Mouse (Mus musculus) heart, postnatal 14 days (tissue): ENCODE data around the gene Psmd9. TPM values are rescaled to one million over a fixed set of nuclear protein-coding genes. Genes with fewer than 3 reads are reported as not detected.

Experiments
- DNase-seq, 2 experiments: peaks; one replicate each; pipeline ENCODE4 v3.0.0; 2021 to 2022
- intact Hi-C: fragments of 180-260 bp; cut with DNase I; formaldehyde crosslinking; loops from one replicate; pipeline ENCODE4 v1.15.1; 2025
- total RNA-seq, 2 experiments: library from RNA; stranded (reverse); gene quantifications; 2 replicates each; pipeline ENCODE4 v1.2.3; 2021

The Psmd9 gene
- total RNA-seq, 2 experiments from 2014 or later, result 17.8 to 18.0 TPM

DNA sequence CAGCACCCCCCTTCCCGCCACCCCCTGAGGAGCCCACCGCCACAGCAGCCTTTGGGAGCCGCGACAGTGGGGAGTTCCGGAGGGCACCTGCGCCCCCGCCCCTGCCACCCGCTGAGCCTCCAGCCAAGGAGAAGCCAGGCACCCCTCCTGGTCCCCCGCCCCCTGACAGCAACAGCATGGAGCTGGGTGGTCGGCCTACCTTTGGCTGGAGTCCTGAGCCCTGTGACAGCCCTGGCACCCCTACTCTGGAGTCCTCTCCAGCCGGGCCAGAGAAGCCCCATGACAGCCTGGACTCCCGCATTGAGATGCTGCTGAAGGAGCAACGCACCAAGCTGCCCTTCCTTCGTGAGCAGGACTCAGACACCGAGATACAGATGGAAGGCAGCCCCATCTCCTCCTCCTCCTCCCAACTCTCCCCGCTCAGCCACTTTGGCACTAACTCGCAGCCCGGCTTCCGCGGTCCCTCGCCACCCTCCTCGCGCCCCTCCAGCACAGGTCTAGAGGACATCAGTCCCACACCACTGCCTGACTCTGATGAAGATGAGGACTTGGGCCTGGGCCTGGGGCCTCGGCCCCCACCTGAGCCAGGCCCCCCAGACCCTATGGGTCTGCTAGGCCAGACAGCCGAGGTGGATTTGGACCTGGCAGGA lies 21.0 kb upstream of the Psmd9 start:
- intact Hi-C loops, result loop anchor here (2.0 kb wide), 1 partner anchor 31 kb away; no protein-coding TSS in a partner anchor
- DNase-seq, result no peak

DNA sequence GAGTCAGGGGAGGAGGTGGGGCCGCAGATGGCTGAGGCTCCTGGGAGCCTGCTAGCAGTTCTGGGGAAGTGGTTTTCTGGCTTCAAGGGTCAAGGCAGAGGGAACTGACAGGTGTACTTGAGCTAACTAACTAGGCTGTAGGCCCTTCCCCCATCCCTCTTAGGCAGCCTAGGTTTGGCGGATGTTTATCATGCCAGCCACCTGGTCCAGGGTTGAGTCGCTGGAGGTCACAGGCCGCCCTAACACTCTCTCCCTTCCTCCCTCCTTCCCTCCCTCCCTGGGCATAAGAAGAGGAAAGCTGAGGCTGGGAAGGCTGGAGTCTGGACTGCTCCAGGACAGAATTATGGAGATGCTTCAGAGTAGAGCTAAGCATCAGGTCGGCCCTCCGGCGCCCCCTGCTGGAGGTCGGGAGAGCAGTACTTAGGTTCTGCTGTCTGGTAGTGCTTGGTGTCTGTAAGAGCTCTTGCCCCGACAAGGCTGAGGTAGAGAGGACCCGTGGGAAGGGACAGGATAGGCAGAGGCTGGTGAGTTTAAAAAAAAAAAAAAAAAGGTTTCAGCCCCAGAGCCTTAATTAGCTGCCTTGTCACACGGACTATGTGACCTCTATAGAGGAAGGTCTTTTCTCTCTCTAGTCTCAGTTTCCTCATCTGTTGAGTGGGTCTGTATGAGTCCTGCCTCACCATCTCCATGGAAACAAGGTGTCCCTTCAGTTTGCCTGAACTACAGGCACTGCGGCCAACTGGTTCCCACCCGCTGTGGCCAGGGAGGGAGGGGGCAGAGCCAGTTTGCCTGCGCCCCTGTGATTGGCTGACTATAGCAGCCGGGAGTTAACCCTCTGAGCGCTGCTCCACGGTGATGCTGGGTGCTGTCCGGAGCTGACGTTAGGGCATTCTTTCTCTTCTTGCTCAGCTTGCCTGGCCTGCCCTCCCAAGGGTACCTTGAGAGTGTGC lies 19.5 kb upstream of the Psmd9 start:
- DNase-seq, result peak; percentile 93 to 96
- intact Hi-C loops, result loop anchor here (1.0 to 2.0 kb wide), 2 partner anchors 16 to 33 kb away; no protein-coding TSS in a partner anchor

DNA sequence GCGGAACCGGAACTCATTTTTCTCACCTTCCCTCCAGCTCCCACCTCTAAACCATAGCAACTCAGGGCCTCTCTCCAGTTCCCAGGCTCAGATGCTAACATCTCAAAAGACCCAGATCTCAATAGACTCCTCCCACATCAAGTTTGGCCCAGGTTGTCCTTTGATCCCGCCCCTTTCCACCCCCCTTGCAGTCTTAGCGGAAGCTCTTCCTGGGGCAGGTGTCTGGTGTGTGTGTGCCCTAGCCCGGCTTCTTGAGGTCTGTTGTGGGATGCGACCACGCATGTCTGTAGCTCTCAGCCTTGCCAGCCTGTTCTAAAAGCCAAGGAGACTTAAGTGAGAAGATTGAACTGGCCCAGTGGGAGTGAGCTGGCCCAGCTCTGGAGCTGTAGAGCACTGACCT lies 18.6 kb upstream of the Psmd9 start:
- intact Hi-C loops, result no loop called here
- DNase-seq, result no peak

DNA sequence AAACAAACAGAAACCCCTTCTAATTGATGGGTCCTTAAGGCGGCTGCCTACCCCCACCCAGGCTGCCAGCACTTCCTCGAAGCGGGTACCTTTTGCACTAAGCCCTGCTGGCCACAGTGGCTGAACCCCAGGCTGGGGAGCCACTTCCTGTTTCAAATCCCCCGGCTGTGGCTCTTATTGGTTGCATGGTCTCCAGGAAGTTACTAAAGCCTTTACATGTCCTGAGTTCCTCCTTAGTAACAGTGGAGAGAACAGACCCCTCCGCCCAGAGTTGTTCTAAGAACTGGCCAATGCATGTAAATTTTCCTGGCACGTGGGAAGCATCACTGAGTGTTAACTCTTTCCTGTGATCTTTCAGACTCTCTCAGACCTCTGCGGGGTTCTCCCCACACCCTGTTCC lies 18.1 kb upstream of the Psmd9 start:
- intact Hi-C loops, result no loop called here
- peak in 1 of 2 experiments; percentile 42 for DNase-seq

DNA sequence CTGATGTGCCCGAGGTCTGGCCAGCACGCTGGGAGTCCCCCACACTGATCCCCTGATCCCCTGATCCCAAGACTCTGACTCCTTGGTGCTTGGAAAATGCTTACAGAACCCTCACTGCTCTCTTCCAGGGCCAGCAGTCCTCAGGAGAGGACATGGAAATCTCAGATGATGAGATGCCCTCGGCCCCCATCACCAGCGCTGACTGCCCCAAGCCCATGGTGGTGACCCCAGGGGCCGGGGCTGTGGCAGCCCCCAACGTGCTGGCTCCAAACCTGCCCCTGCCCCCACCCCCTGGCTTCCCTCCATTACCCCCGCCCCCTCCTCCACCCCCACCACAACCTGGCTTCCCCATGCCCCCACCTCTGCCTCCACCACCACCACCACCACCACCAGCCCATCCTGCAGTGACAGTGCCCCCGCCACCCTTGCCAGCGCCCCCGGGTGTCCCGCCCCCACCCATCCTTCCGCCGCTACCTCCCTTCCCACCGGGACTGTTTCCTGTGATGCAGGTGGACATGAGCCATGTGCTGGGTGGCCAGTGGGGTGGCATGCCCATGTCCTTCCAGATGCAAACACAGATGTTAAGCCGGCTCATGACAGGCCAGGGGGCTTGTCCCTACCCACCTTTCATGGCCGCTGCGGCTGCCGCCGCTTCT lies 17.4 kb upstream of the Psmd9 start:
- no peak for DNase-seq
- intact Hi-C loops, result no loop called here

DNA sequence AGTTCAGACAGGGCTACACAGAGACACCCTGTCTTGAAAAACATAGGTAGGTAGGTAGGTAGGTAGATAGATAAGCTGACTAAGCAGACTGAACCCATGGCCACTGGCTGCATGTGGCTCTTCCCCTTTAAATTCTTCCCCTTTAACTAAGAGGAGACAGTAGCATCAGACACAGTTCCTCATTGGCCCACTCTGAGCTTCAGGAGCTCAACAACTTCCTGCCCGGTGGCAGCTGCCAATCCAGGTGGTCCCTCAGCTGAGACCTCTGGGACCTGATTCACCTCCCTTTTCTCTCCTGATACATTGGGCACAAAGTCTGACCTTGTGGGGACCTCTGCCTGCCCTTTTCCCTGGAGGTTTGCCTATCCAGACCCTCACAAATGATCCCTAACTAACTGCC lies 16.3 kb upstream of the Psmd9 start:
- intact Hi-C loops, result no loop called here
- no peak for DNase-seq

DNA sequence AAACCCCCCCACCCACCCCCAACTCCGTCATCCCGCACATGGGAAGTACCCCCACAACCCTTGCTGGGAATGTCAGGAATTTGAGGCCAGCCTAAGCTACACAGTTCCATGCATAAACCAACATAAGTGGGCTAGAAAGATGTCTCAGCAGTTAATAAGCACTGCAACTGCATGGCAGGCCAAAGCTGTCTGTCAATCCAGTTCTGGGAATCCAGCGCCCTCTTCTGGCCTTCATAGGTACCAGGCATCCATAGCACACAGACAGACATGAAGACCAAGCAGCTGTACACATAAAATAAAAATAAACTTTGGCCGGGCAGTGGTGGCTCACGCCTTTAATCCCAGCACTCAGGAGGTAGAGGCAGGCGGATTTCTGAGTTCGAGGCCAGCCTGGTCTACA lies 13.8 kb upstream of the Psmd9 start:
- intact Hi-C loops, result loop anchor here (1.0 to 5.0 kb wide), 3 partner anchors 15 to 88 kb away; partner anchors contain the start of gene Tmem120b
- peak; percentile 68 to 81 for DNase-seq

DNA sequence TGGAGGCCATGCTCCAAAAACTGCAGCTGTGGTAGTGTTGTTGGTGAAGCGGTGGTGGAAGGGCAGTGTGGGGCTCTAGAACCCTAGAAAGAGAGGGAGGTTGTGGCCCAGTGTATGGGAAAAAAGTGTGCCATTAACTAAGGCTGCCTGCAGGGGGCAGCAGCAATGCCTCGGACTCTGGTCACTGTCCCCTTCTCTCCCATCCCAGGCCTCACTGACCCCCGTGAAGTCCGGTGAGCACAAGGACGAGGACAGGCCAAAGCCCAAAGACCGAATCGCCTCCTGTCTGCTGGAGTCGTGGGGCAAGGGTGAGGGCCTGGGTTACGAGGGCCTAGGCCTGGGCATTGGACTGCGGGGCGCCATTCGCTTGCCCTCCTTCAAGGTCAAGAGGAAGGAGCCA lies 12.4 kb upstream of the Psmd9 start:
- no peak for DNase-seq
- intact Hi-C loops, result loop anchor here (5.0 kb wide), 1 partner anchor 89 kb away; the partner anchor contains the start of gene Tmem120b

DNA sequence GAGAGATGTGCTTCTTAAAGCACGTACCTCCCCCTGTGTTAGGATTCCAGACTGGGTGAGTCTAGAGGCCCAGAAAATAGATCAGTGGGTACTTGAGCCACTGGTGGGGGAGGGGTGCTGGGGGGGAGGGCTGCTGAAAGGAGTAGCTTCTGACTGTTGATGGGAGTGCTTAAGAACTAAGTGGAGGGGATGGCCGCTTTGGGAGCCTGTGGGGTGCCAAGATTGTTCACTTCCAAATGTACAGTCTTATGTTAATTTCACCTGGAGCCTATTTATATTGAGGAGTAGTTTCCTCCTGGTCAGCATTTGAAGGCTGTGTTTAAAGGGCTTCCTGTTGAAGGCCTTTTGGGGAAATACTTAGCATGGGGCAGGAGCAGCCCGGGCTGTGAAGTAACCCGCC lies 11.2 kb upstream of the Psmd9 start:
- intact Hi-C loops, result loop anchor here (5.0 kb wide), 1 partner anchor 91 kb away; the partner anchor contains the start of gene Tmem120b

DNA sequence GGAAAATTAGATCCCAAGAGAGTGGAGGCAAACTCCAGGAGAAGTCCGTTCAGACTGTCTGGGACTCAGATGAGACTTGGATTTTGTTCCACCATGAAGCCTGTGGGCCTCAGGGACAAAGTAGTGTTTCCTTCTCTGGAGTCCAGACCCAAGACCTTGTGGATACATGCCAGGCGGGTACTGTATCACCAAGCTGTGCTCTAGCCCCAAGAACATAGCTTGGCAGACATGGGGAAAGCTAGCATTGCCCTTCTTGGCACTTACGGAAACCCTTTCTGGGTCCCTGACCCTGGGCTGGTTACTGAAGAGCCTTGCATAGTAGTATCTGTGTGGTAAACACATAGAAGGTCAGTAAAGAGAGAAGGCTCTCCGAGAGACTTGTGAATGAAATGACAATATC lies 9.8 kb upstream of the Psmd9 start:
- intact Hi-C loops, result loop anchor here (5.0 kb wide), 1 partner anchor 92 kb away; the partner anchor contains the start of gene Tmem120b
- DNase-seq, result no peak

More for the DNA sequence above, 11.2 kb upstream of the Psmd9 start:
- no peak for DNase-seq

DNA sequence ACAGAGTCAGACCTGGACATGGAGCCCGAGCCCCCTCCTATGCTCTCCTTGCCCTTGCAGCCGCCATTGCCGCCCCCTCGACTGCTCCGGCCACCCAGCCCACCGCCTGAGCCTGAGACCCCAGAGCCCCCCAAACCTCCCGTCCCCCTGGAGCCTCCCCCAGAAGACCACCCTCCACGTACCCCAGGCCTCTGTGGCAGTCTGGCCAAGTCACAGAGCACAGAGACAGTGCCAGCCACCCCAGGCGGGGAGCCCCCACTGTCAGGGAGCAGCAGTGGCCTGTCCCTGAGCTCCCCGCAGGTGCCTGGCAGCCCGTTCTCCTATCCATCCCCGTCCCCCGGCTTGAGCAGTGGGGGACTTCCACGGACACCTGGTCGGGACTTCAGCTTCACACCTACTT lies 9.3 kb upstream of the Psmd9 start:
- intact Hi-C loops, result loop anchor here (5.0 kb wide), 1 partner anchor 93 kb away; the partner anchor contains the start of gene Tmem120b
- DNase-seq, result no peak

DNA sequence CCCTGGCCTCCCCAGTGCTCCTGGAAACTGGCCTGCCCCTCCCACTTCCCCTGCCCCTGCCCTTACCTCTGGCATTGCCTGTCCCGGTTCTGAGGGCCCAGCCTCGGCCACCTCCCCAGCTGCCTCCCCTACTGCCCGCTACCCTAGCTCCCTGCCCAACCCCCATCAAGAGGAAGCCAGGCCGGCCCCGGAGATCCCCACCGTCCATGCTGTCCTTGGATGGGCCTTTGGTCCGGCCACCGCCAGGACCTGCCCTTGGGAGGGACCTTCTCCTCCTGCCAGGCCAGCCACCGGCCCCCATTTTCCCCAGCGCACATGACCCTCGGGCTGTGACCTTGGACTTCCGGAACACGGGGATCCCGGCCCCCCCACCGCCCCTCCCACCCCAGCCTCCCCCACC lies 8.9 kb upstream of the Psmd9 start:
- DNase-seq, result no peak
- intact Hi-C loops, result no loop called here

DNA sequence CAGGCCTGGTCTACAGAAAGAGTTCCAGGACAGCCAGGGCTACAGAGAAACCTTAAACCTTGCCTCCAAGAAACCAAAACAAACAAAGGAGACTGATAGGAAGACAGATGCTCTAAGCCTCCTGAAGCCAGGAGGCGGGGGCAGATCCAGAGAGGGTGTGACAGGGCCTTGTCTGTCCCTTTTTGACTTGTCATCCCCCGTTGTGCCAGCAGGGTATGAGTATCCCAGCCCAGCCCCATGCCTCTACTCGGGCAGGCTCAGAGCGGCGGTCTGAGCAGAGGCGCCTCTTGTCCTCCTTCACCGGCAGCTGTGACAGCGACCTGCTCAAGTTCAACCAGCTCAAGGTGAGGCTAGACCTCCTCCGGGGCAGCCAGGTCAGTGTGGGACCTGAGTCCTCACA lies 6.3 kb upstream of the Psmd9 start:
- intact Hi-C loops, result no loop called here
- no peak for DNase-seq

DNA sequence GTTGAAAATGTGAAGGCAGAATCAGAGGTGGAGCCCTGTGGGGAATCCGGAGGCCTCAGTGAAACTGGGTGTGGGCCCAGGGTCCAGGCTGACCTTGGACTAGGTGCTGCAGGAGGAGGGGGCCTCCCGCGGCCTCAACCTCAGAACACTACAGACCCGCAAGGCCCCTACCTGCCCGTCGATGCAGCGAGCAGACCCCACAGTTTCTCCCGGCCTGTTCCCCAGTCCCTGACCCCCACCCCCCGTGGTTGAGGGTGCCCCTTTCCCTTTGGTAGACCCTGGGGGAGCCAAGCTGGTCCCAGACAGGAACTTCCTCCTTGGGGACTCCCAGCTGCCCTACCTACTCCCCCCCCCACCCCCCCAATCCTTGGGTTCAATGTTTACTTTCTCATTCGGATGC lies 2.8 kb upstream of the Psmd9 start:
- intact Hi-C loops, result no loop called here

DNA sequence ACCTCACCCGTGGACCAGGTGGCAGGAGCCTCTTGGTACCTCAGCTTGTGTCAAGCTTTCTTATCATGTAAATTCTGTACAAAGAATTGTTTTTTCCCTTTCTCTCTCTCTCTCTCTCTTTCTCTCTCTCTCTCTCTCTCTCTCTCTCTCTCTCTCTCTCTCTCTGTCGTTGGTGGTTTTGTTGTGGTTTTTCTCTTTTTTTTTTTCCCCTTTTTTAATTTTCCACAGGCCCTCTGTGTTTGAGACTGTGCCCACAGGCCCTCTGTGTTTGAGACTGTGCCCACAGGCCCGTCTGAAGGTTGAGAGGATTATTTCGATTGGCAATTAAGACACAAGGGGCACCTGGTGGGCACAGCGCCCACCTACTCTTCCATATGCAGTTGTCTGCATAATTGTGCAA lies 1.6 kb upstream of the Psmd9 start:
- intact Hi-C loops, result no loop called here
- DNase-seq, result no peak

More for the DNA sequence above, 2.8 kb upstream of the Psmd9 start:
- no peak for DNase-seq

DNA sequence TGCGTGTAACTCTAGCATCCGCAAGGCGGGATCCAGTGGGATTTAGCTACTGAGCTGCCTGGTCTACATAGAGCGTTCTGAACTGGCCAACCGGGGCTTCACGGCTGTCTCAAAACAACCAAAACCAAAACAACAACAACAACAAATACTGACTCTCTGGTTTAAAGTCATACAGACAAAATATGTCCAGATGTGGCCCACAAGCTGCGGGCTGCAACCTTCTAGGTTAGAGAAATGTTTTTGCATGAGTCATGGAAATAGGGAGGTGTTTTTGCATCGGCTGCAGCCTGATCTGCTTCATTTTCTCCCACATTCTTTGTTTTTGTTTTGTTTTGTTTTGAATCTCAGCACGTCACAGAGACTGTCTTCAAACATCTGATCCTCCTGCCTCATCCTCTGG lies 1.2 kb downstream of the Psmd9 start:
- DNase-seq, result no peak
- intact Hi-C loops, result loop anchor here (2.0 to 5.0 kb wide), 3 partner anchors 16 to 203 kb away; partner anchors contain the start of gene Rhof

DNA sequence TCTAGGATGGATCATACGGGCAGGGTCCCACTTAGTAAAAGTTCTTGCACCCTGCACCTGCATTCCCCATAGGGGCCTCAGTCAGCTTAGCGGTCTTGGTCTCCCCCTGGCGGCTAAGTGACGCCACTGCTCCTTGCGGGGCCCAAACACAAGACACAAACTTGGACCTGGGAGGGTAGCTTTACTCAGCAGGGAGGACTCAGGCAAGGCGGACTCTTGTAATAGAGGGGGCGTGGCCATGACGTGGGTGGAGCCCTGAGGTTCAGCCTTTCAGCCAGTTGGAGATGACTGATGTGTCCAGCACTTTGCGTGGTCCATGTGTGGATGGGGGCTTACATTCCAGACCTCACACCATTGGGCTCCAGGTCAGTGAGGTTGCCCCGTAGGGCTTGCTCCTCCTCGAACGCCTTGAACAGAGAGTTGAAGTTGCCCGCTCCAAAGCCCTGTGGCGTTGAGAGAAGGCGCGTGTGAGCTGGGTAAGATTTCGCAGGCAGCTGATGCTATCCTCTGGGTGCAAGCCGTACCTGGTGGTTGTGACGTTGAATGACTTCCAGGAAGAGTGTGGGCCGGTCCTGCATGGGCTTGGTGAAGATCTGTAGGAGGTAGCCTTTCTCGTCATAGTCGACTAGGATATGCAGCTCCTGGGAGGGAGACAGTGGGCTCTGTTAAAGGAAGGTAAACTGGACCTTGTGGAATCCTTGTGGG lies 2.6 kb downstream of the Psmd9 start:
- intact Hi-C loops, result loop anchor here (1.0 to 5.0 kb wide), 5 partner anchors 17 to 204 kb away; partner anchors contain the start of gene Rhof

DNA sequence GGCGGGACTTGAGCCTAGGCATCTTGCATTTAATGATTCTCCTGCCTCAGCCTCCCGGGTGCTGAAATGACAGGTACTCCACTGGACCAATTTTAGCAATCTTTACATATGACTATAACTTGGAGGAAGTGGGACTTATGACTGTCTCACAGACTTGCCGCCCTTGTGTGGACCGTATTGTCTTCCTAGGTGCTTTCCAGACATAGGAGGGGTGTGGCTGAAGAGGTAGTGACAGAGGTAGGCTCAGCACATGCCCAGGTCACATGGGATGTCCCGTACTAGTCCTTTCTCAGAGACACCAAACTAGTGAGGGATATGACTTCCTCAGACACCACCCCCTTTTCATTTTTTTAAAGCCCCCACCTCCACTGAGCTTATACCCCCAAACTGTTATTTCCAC lies 9.6 kb downstream of the Psmd9 start:
- DNase-seq, result no peak
- intact Hi-C loops, result no loop called here

More for the DNA sequence above, 2.6 kb downstream of the Psmd9 start:
- DNase-seq, result peak; percentile 83 to 91

DNA sequence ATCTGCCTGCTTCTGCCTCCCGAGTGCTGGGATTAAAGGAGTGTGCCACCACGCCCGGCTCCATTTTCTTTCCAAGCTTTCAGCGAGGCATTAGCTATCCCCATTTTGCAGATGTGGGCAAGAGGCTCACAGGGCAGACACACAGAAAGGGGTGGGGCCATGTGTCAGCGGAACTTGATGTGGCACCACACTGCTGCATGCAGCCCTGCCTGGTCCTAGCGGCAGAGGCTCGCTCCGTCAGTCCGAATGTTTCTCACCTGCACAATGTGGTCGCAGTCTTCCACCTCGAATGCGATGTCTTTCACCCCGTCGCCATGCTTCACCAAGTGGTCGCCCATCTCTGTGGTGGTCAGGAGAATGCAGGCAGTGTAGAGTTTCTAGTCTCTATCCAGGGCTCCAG lies 11.2 kb downstream of the Psmd9 start:
- intact Hi-C loops, result no loop called here
- no peak for DNase-seq

DNA sequence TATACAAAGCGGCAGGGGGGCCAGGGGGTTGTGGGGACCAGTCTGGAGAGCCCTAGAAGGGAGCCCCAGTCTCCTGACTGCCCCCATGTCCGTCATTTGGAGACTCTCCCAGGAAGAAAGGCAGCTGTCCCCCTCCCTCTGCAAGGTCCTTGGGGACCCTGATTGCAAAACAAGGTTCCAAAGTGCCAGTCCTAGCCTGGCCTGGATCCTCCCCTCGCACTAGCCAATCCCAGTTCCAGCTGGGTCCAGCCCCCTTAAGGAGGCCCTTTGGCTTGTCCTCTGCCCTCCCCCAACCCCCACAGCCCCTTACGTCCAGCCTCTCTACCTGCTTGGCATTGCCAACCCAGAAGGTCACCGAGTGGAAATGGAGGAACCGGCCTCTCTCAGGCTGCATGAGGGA lies 12.3 kb downstream of the Psmd9 start:
- DNase-seq, result peak in 1 of 2 experiments; percentile 19
- intact Hi-C loops, result no loop called here
